Mouse (Mus musculus) heart, postnatal 0 days (tissue): ENCODE results near the gene Pcf11. TPM values are rescaled to one million over a fixed set of nuclear protein-coding genes. Genes with fewer than 3 reads are reported as not detected.
A peak's percentile ranks its signal among the peaks of the same experiment; 100 is the strongest.

ENCODE experiments used
- ATAC-seq: fragments of 200-750 bp; cut with Nextera tagmentation; 2 replicates; pipeline ENCODE4 v1.8.0; 2017; ENCODE audit warnings: low read depth, moderate number of reproducible peaks, moderate library complexity; ENCODE audit not compliant: insufficient read depth
- DNase-seq: peaks from one replicate; pipeline ENCODE4 v3.0.0-alpha.2; 2016; ENCODE audit warnings: low spot score
- H3K27ac ChIP-seq: fragments of 300-500 bp; sonication (generic); 2 replicates; pipeline ENCODE4 v1.5.1; 2014; ENCODE audit warnings: low read depth, mild to moderate bottlenecking
- H3K27me3 ChIP-seq: fragments of 300-500 bp; sonication (generic); 2 replicates; pipeline ENCODE4 v1.6.1; 2014; ENCODE audit warnings: low read length, mixed read lengths; ENCODE audit not compliant: control insufficient read depth, insufficient read depth
- H3K36me3 ChIP-seq: fragments of 300-500 bp; sonication (generic); replicated peaks from 2 replicates; pipeline ENCODE4 v1.6.1; 2014; ENCODE audit warnings: low read length, mixed read lengths; ENCODE audit not compliant: control insufficient read depth, insufficient read depth
- H3K4me1 ChIP-seq: fragments of 300-500 bp; sonication (generic); 2 replicates; pipeline ENCODE4 v1.6.1; 2014; ENCODE audit warnings: antibody characterized with exemption; ENCODE audit not compliant: control insufficient read depth, insufficient read depth
- H3K4me2 ChIP-seq: fragments of 300-500 bp; sonication (generic); 2 replicates; pipeline ENCODE4 v1.6.1; 2014; ENCODE audit warnings: low read depth, mild to moderate bottlenecking, low read length, moderate library complexity
- H3K4me3 ChIP-seq: fragments of 300-500 bp; sonication (generic); 2 replicates; pipeline ENCODE4 v1.5.1; 2014; ENCODE audit warnings: low read depth, low read length
- H3K9ac ChIP-seq: fragments of 300-500 bp; sonication (generic); replicated peaks from 2 replicates; pipeline ENCODE4 v1.6.1; 2014; ENCODE audit warnings: low read depth, low read length, mixed read lengths
- H3K9me3 ChIP-seq: fragments of 300-500 bp; sonication (generic); replicated peaks from 2 replicates; pipeline ENCODE4 v1.6.1; 2016; ENCODE audit warnings: low read length; ENCODE audit not compliant: control insufficient read depth
- CTCF ChIP-seq: IDR thresholded peaks from 2 replicates; pipeline ENCODE4 v1.5.1; 2016; ENCODE audit warnings: antibody characterized with exemption, control low read depth, low read depth
- EP300 ChIP-seq: IDR thresholded peaks from 2 replicates; pipeline ENCODE4 v1.6.1; 2016; ENCODE audit warnings: antibody characterized with exemption, low read depth
- WGBS: fragments of 180-500 bp; shearing (Covaris S2); extraction: QIAGEN DNeasy Blood & Tissue Kit; methylation state at CpG from one replicate; pipeline ENCODE4 v1.1.7; 2014; 5-methylcytosine and 5-hydroxymethylcytosine counted together
- polyA plus RNA-seq: library from polyadenylated mRNA; unstranded; fragments of >200 nt; fragmentation: Nextera tagmentation; extraction: Ambion mirVana; gene quantifications from 2 replicates; pipeline ENCODE4 v1.2.1, GENCODE M21; 2015
- total RNA-seq: library from RNA; depleted of rRNA; stranded (reverse); fragments of >200 nt; gene quantifications from 2 replicates; pipeline ENCODE4 v1.2.3, GENCODE M21; 2014; ENCODE audit warnings: low replicate concordance

Pcf11 gene
- total and polyA plus RNA-seq, 2 experiments from 2014 or later = 9.6 to 10.6 TPM

DNA sequence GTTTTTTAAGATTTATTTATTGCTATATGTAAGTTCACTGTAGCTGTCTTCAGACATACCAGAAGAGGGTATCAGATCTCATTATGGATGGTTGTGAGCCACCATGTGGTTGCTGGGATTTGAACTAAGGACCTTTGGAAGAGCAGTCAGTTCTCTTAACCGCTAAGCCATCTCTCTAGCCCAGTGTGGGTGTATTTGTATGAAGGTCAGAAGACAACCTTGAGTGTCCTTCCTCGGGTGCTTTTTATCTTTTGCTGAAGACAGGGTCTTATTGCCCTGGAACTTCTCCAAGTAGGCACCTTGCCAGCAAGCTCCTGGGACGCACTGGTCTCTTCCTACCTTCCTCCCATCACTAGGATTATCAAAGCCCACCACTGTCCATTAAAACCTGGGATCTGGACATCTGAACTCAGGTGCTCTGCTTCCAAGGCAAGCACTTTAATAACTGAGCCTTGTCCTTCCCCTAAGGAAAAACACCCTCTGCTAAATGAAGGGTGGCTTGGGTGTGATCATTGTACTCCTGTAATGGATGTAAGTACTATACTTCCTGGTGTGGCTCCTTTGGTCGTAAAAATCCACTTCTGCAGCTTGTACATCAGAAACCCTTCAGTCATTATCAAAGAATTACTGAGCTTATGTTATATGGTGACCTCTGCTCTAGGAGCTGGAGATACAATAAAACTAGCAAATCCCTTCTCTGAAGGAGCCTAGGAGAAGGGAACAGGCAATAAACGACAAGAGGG lies 18.0 kb upstream of the Pcf11 start:
- Histone ChIP-seq H3K9me3 (no peaks in the 10 kb centered on the region), H3K27ac (no peak overlapping the region), H3K9ac (no peak overlapping the region), H3K4me2 (no peak overlapping the region), H3K4me1 (no peaks in the 10 kb centered on the region), H3K4me3 (no peak overlapping the region), H3K36me3 (no peaks in the 10 kb centered on the region), H3K27me3 (no peaks in the 10 kb centered on the region)
- no peak for ATAC-seq
- 50% methylated on average over 5 of the region's 5 CpGs for whole genome bisulfite sequencing
- no peak for TF ChIP-seq CTCF
- TF ChIP-seq EP300 = no peak
- DNase-seq = no peak

DNA sequence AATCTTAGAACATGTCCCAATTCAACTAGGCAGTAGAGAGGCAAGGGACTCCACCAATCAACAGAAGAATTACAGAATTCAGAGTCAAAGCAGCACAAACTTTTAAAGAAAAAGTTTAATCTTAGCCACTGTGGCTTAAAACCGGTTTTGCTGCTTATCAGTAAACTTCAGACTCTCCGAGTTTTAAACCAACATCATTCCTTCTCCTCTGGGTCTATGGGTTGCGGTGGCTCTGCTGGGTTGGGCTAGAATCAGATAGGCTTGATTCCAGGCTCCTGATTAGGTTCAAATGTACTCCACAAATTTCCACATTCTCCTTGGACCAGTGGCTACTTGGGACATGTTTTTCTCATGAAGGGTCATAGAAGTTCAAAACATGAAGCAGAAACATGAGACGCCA lies 7.6 kb upstream of the Pcf11 start:
- no peaks in the 10 kb centered on the region for H3K4me1 ChIP-seq
- no peak for DNase-seq
- no peak overlapping the region for H3K4me3 ChIP-seq
- H3K27me3 ChIP-seq = no peaks in the 10 kb centered on the region
- WGBS = 51% methylated on average over 4 of the region's 4 CpGs
- H3K27ac ChIP-seq = no peak overlapping the region
- no peak overlapping the region for H3K4me2 ChIP-seq
- H3K36me3 ChIP-seq = no peaks in the 10 kb centered on the region
- ATAC-seq = no peak
- H3K9ac ChIP-seq = no peak overlapping the region
- H3K9me3 ChIP-seq = 0 out of 2 replicates have a peak, but pooled peaks cover 3% of the 10 kb centered on the region
- TF ChIP-seq CTCF (no peak), EP300 (no peak)

- TF ChIP-seq EP300 (no peak), CTCF (no peak)
These were observed 5.4 kb upstream of the Pcf11 start for GRCm38 (mm10) chr7:92675131-92675530.

GRCm38 (mm10) chr7:92668791-92669506 lies 785 bp downstream of the Pcf11 start:
- H3K27ac ChIP-seq = peak overlapping the region; percentile 97
- peaks cover 13% of the 10 kb centered on the region for H3K4me1 ChIP-seq
- peak overlapping the region; percentile 90 for H3K4me2 ChIP-seq
- H3K9ac ChIP-seq = peak overlapping the region; percentile 99
- no peaks in the 10 kb centered on the region for H3K27me3 ChIP-seq
- DNase-seq (peak; percentile 58), ATAC-seq (no peak)
- 0% methylated on average over 29 of the region's 29 CpGs for WGBS
- H3K36me3 ChIP-seq = no peaks in the 10 kb centered on the region
- H3K4me3 ChIP-seq = peak overlapping the region; percentile 96
- 0 out of 2 replicates have a peak, but pooled peaks cover 3% of the 10 kb centered on the region for H3K9me3 ChIP-seq
- no peak for TF ChIP-seq EP300
- no peak for TF ChIP-seq CTCF

More at GRCm38 (mm10) chr7:92675131-92675530, 5.4 kb upstream of the Pcf11 start:
- Histone ChIP-seq H3K9ac (no peak overlapping the region), H3K9me3 (0 out of 2 replicates have a peak, but pooled peaks cover 3% of the 10 kb centered on the region), H3K4me1 (no peaks in the 10 kb centered on the region), H3K36me3 (no peaks in the 10 kb centered on the region), H3K4me3 (no peak overlapping the region), H3K27ac (no peak overlapping the region), H3K4me2 (no peak overlapping the region), H3K27me3 (no peaks in the 10 kb centered on the region)
- no peak for DNase-seq
- ATAC-seq = no peak
- 85% methylated on average over 3 of the region's 3 CpGs for WGBS

GRCm38 (mm10) chr7:92666274-92666820 lies 3.4 kb downstream of the Pcf11 start:
- H3K27me3 ChIP-seq = no peaks in the 10 kb centered on the region
- TF ChIP-seq EP300 = no peak
- TF ChIP-seq CTCF = no peak
- ATAC-seq (no peak), DNase-seq (no peak)
- no peak overlapping the region for H3K27ac ChIP-seq
- peak overlapping the region; percentile 2; the same call in 1 of the 2 replicates for H3K4me3 ChIP-seq
- H3K9ac ChIP-seq = no peak overlapping the region
- H3K9me3 ChIP-seq = no peaks in the 10 kb centered on the region
- H3K4me2 ChIP-seq = peak overlapping the region; percentile 90
- peaks cover 13% of the 10 kb centered on the region for H3K4me1 ChIP-seq
- H3K36me3 ChIP-seq = peaks cover 9% of the 10 kb centered on the region
- 61% methylated on average over 7 of the region's 7 CpGs for WGBS
